Mouse (Mus musculus) MEL (cell line): ENCODE results near the gene Naa16. TPM values are rescaled to one million over a fixed set of nuclear protein-coding genes. Genes with fewer than 3 reads are reported as not detected.

Experiments
- DNase-seq: peaks from one replicate; pipeline ENCODE4 v3.0.0; 2011; ENCODE audit warnings: low read depth, low spot score
- H3K27ac ChIP-seq: 2 replicates; pipeline ENCODE4 v1.5.1; 2012; ENCODE audit warnings: low read depth, mild to moderate bottlenecking, control low read depth, low read length, moderate library complexity; ENCODE audit not compliant: control insufficient read depth
- H3K27me3 ChIP-seq, 2 experiments: fragments of 150-350 bp in 1 of 2; sonication (generic) in 1 of 2; 2 replicates each; pipeline ENCODE4 v1.6.1; 2012; ENCODE audit warnings: low read length in 2 of 2, mild to moderate bottlenecking in 2 of 2, improper control_type of control experiment in 1 of 2, moderate library complexity in 1 of 2; ENCODE audit not compliant: insufficient read depth in 2 of 2, control insufficient read depth in 1 of 2
- H3K36me3 ChIP-seq, 2 experiments: 2 replicates each; pipeline ENCODE4 v1.6.1; 2012 to 2014; ENCODE audit warnings: low read length in 2 of 2, improper control_type of control experiment in 1 of 2, inconsistent platforms in 1 of 2, mild to moderate bottlenecking in 1 of 2; ENCODE audit not compliant: insufficient read depth in 2 of 2, control insufficient read depth in 1 of 2
- H3K4me1 ChIP-seq, 2 experiments: fragments of 150-350 bp in 1 of 2; sonication (generic) in 1 of 2; 2 replicates each; pipeline ENCODE4 v1.6.1; 2012; ENCODE audit warnings: low read length in 2 of 2, improper control_type of control experiment in 1 of 2, mild to moderate bottlenecking in 1 of 2; ENCODE audit not compliant: insufficient read depth in 2 of 2, control insufficient read depth in 1 of 2
- H3K4me3 ChIP-seq, 2 experiments: fragments of 150-350 bp in 1 of 2; sonication (generic) in 1 of 2; 2 replicates each; pipeline ENCODE4 v1.5.1; 2012; ENCODE audit warnings: low read depth in 2 of 2, low read length in 2 of 2, mild to moderate bottlenecking in 2 of 2, moderate library complexity in 2 of 2, control low read depth in 1 of 2, improper control_type of control experiment in 1 of 2; ENCODE audit not compliant: control insufficient read depth in 1 of 2, insufficient read depth in 1 of 2
- H3K79me2 ChIP-seq: 2 replicates; pipeline ENCODE4 v1.6.1; 2012; ENCODE audit warnings: mild to moderate bottlenecking, low read length, moderate library complexity; ENCODE audit not compliant: control insufficient read depth, poor library complexity, insufficient read depth
- H3K9ac ChIP-seq: 2 replicates; pipeline ENCODE4 v1.6.1; 2012; ENCODE audit warnings: low read depth, mild to moderate bottlenecking, control low read depth, low read length, moderate library complexity; ENCODE audit not compliant: control insufficient read depth, poor library complexity, severe bottlenecking
- H3K9me3 ChIP-seq: fragments of 150-350 bp; sonication (generic); replicated peaks from 2 replicates; pipeline ENCODE4 v1.6.1; 2012; ENCODE audit warnings: mild to moderate bottlenecking, low read length, improper control_type of control experiment, moderate library complexity; ENCODE audit not compliant: insufficient read depth
- BHLHE40 ChIP-seq: IDR thresholded peaks from 2 replicates; pipeline ENCODE4 v1.6.1; 2012; ENCODE audit warnings: low read depth, mild to moderate bottlenecking, inconsistent platforms, low read length, improper control_type of control experiment, borderline replicate concordance
- ELF1 ChIP-seq: IDR thresholded peaks from 2 replicates; pipeline ENCODE4 v1.6.1; 2014; ENCODE audit warnings: low read depth, mild to moderate bottlenecking, inconsistent platforms, low read length, improper control_type of control experiment, moderate library complexity
- GATA1 ChIP-seq: IDR thresholded peaks from 2 replicates; pipeline ENCODE4 v1.6.1; 2011; ENCODE audit warnings: low read depth, low read length, improper control_type of control experiment
- HCFC1 ChIP-seq: IDR thresholded peaks from 2 replicates; pipeline ENCODE4 v1.6.1; 2012; ENCODE audit warnings: low read depth, mild to moderate bottlenecking, inconsistent platforms, low read length, improper control_type of control experiment, moderate library complexity
- JUND ChIP-seq: IDR thresholded peaks from 2 replicates; pipeline ENCODE4 v1.6.1; 2011; ENCODE audit warnings: low read depth, mild to moderate bottlenecking, improper control_type of control experiment, low read length
- MAFK ChIP-seq: IDR thresholded peaks from 2 replicates; pipeline ENCODE4 v1.6.1; 2011; ENCODE audit warnings: low read depth, mild to moderate bottlenecking, low read length, improper control_type of control experiment, borderline replicate concordance
- MAZ ChIP-seq: IDR thresholded peaks from 2 replicates; pipeline ENCODE4 v1.6.1; 2012; ENCODE audit warnings: low read depth, mild to moderate bottlenecking, inconsistent platforms, low read length, improper control_type of control experiment
- MEF2A ChIP-seq: IDR thresholded peaks from 2 replicates; pipeline ENCODE4 v1.6.1; 2014; ENCODE audit warnings: low read depth, mild to moderate bottlenecking, inconsistent platforms, low read length, improper control_type of control experiment; ENCODE audit not compliant: poor library complexity, insufficient replicate concordance, severe bottlenecking; ENCODE audit errors: extremely low read depth
- MYB ChIP-seq: IDR thresholded peaks from 2 replicates; pipeline ENCODE4 v1.6.1; 2011; ENCODE audit warnings: mild to moderate bottlenecking, low read depth, low read length, improper control_type of control experiment
- POLR2AphosphoS5 ChIP-seq: IDR thresholded peaks from 2 replicates; pipeline ENCODE4 v1.6.1; 2012; ENCODE audit warnings: low read depth, borderline replicate concordance, mild to moderate bottlenecking, inconsistent platforms, low read length, moderate library complexity, mixed read lengths
- SIN3A ChIP-seq: IDR thresholded peaks from 2 replicates; pipeline ENCODE4 v1.6.1; 2012; ENCODE audit warnings: low read length, improper control_type of control experiment, inconsistent platforms
- TAL1 ChIP-seq: IDR thresholded peaks from 2 replicates; pipeline ENCODE4 v1.6.1; 2012; ENCODE audit warnings: mild to moderate bottlenecking, inconsistent platforms, low read length, moderate library complexity, mixed read lengths
- TCF12 ChIP-seq: IDR thresholded peaks from 2 replicates; pipeline ENCODE4 v1.6.1; 2014; ENCODE audit warnings: low read depth, mild to moderate bottlenecking, inconsistent platforms, low read length, improper control_type of control experiment, moderate library complexity
- UBTF ChIP-seq: IDR thresholded peaks from 2 replicates; pipeline ENCODE4 v1.6.1; 2012; ENCODE audit warnings: low read depth, mild to moderate bottlenecking, inconsistent platforms, low read length, improper control_type of control experiment, moderate library complexity, borderline replicate concordance; ENCODE audit not compliant: insufficient read depth
- USF1 ChIP-seq: IDR thresholded peaks from 2 replicates; pipeline ENCODE4 v1.6.1; 2014; ENCODE audit warnings: low read depth, mild to moderate bottlenecking, inconsistent platforms, low read length, improper control_type of control experiment, moderate library complexity
- ZKSCAN1 ChIP-seq: IDR thresholded peaks from 2 replicates; pipeline ENCODE4 v1.6.1; 2012; ENCODE audit warnings: low read depth, mild to moderate bottlenecking, inconsistent platforms, low read length, improper control_type of control experiment, moderate library complexity
- ZMIZ1 ChIP-seq: IDR thresholded peaks from 2 replicates; pipeline ENCODE4 v1.6.1; 2012; ENCODE audit warnings: low read depth, mild to moderate bottlenecking, inconsistent platforms, low read length, improper control_type of control experiment, moderate library complexity
- polyA plus RNA-seq, 2 experiments: library from polyadenylated mRNA; stranded (reverse) in 1 of 2; unstranded in 1 of 2; fragments of >175 nt in 1 of 2; fragments of >200 nt in 1 of 2; gene quantifications; 2 replicates each; pipeline versions ENCODE4 v1.2.1 to v1.2.4; 2012; ENCODE audit warnings: low replicate concordance in 2 of 2, low read depth in 1 of 2; ENCODE audit not compliant: insufficient read length in 2 of 2, insufficient read depth in 1 of 2, missing spikeins in 1 of 2
- total RNA-seq: library from RNA; depleted of rRNA; stranded (reverse); fragments of 300-350 nt; gene quantifications from 2 replicates; pipeline ENCODE4 v1.2.3, GENCODE M21; 2012

Gene Naa16
- total and polyA plus RNA-seq, 3 experiments: 22.4 to 51.6 TPM; not detected in 1

DNA sequence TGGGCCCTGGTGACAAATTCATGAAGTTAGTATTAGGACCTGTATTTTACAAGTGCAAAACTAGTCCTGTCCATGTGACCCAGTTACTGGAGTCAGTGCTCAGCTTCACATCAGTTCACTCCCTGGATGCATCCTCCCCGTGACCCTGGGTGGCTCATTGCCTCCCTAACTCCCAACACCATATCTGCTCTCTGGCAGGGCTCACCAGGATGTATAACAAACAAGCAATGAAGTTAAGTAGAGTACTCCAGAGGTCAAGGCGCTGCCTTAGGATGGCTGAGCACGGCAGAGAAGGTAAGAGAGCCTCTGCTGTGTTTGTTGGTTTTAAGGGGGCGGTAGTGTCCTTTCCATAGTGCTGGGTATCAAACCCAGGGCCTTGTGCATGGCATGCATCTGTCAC lies 81.5 kb downstream of the Naa16 start:
- H3K4me3 ChIP-seq: no peak overlapping the region
- no peaks in the 10 kb centered on the region for H3K9me3 ChIP-seq
- H3K79me2 ChIP-seq: no peaks in the 10 kb centered on the region
- no peak overlapping the region for H3K9ac ChIP-seq
- peaks cover 0 to 17% of the 10 kb centered on the region in 2 experiments; a peak in 2 of 4 replicates for H3K4me1 ChIP-seq
- H3K27ac ChIP-seq: no peak overlapping the region
- DNase-seq: no peak
- no peaks in the 10 kb centered on the region for H3K27me3 ChIP-seq
- TF ChIP-seq ELF1: no peak
- no peak for TF ChIP-seq JUND
- TF ChIP-seq MYB: no peak
- TF ChIP-seq MAFK: no peak
- no peak for TF ChIP-seq USF1
- no peak for TF ChIP-seq TAL1
- TF ChIP-seq BHLHE40: no peak
- TF ChIP-seq TCF12: no peak
- no peak for TF ChIP-seq POLR2AphosphoS5
- TF ChIP-seq MAZ: no peak
- no peak for TF ChIP-seq ZKSCAN1
- TF ChIP-seq MEF2A: no peak
- TF ChIP-seq UBTF: no peak
- no peak for TF ChIP-seq HCFC1
- TF ChIP-seq ZMIZ1: no peak
- TF ChIP-seq GATA1: no peak
- peaks cover 0 to 11% of the 10 kb centered on the region in 2 experiments; a peak in 2 of 4 replicates for H3K36me3 ChIP-seq

GRCm38 (mm10) chr14:79308364-79308763 lies 82.2 kb downstream of the Naa16 start:
- Histone ChIP-seq H3K9ac (no peak overlapping the region), H3K27ac (no peak overlapping the region), H3K79me2 (no peaks in the 10 kb centered on the region), H3K4me3 (no peak overlapping the region), H3K4me1 (peaks cover 0 to 12% of the 10 kb centered on the region in 2 experiments; a peak in 3 of 4 replicates), H3K9me3 (no peaks in the 10 kb centered on the region)
- no peak for DNase-seq
- TF ChIP-seq SIN3A (no peak), TCF12 (no peak)
- TF ChIP-seq, all 39 proteins: peak for 0
- Histone ChIP-seq H3K27me3 (no peaks in the 10 kb centered on the region), H3K36me3 (peaks cover 0 to 7% of the 10 kb centered on the region in 2 experiments; a peak in 2 of 4 replicates)
